Mouse (Mus musculus) left cerebral cortex, adult 11 months (tissue): Measurements from ENCODE around the gene Cdk8.
"Not testable (repeated sequence)": the region's sequence is repeated elsewhere in the genome, so short reads cannot be mapped to it uniquely, and the experiment has no call there.

ENCODE experiments used
- DNase-seq: peaks from one replicate; pipeline ENCODE4 v3.0.0; 2022; ENCODE audit warnings: low spot score

The Cdk8 gene

DNA sequence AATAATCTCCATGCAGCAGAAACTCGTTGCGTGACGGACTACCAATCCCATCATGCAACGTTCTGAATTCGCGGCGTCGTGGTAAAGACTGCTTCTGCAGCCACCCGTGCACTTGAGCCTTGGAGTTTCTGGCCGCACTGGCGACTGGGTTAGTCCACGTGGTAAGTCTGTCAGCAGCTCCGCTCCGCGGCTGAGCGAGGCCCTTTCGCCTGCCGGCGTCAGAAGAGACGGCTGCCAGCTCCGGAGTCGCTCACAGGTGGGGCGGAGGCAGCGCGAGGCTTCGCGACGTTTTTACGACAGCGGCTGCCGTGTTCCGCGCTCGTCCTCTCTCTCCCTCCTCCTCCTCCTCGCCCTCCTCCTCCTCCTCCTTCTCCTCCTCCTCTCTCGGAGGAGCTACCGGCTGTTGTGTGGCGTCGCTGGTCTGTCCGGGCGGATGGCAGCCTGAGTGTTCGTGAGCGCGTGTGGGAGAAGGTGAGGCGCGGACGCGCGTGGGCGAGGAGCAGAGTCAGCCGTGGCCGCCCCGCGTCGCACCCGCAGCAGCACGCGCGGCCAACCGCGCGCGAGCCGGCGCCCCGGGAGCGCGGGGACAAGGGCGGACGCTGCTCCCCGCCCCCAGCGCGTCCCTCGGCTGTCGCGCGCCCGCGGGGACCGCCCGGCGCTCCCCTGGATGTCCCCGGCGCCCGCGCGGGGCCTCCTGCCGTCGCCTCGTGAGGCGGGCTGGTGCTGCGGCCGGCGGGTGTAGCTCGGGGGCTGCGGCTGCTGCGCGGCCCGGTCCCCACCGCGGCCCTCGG lies at the start of gene Cdk8:
TSS of gene Cdk8 (plus strand) at position 367 of the 791 bp plus-strand sequence.
- DNase-seq, result peak; percentile 85

DNA sequence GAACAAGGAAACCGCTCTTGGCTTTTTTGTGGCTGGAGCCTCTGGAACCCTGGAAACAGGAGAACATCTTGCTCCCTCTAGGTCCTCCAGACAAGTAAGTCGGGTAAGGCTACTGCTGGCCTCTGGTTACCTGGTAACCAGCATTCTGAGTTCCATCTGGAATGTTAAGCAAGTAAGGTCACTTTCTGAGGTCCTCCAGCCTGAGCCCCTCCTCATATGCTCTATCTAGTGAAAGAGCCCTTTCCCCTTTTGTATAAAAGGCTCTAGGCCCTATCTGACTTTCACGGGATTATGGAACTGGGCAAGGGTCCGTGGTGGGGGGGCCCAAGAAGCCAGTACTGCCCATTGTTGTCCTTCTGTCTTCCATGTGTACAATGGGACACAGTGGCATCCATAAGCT lies 45.8 kb upstream of the Cdk8 start, which contains the start of gene 1700001J03Rik:
TSS of gene 1700001J03Rik (minus strand) at position 101 of the 400 bp plus-strand sequence.
- not testable (repeated sequence) for DNase-seq

DNA sequence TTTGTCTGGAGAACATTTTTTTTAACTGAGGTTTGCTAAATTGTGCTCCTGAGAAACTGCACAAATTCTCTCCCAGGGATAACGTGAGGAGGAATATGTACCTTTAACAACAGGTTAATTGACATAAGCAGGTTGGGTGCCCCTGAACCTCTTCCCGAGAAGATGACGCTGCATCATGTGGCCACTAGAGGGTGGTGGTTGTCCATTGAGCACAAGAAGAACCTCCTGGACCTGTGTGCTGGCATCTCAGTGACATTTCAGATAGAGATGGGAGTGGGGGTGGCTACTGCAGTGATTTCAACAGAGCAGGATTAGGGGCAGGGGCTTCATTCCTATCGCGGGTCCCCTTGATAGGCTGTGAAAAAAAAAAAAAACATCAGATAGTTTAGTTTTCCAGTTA lies 43.6 kb upstream of the Cdk8 start:
- DNase-seq, result peak; percentile 11

DNA sequence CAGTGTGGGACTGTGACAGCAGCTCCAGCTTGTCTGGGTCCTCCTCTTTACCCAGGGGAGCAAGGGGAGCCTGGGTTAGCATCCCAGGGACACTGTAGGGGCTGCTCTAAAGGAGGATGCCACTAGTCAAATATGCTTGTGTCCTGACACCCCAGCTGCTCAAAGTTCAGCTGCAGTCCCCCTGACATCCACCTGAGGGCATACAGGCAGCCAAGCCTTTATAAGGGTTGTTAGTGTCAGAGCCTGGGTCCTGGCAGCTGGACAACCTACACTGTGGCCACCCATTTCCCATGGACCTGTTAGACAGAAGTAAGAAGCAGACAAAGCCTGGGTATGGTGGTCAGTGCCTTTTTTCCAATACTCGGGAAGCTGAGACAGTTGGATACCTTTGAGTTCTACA lies 42.9 kb upstream of the Cdk8 start:
- DNase-seq, result no peak

DNA sequence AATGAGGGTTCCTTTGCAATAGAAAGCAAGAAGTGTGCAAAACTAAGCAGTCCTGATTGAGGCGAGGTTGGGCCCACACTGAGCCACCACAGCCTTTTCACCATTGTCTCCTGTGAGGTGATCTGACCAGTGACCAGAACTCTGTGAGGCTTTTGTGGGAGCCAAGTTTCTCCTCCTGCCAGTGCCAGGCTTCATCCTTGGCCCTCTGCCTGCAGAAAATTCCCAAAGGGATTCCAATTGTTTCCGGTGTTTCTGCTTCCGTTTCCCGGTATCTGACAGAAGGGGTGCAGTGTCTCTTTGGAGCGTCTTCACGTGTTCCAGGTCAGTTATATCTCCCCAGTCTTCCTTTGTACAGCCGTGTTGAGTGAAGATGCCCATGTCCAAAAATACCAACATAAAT lies 42.3 kb upstream of the Cdk8 start:
- no peak for DNase-seq

DNA sequence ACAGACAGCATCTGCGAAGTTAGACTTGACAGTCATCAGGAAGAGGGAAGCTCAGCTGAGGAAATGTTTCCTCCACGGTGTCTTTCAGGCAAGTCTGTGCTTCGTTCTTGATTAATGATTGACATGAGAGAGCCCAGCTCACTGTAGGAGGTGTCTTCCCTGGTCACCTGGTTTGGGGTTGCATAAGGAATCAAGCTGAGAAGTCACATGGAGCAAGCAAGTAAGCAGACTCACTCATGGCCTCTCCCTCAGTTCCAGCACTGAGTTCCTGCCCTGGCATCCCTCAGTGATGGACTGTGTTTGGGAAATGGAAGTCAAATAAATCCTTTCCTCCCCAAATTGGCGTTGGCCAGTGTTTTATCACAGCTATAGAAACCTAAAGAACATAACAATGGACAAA lies 40.9 kb upstream of the Cdk8 start:
- no peak for DNase-seq

DNA sequence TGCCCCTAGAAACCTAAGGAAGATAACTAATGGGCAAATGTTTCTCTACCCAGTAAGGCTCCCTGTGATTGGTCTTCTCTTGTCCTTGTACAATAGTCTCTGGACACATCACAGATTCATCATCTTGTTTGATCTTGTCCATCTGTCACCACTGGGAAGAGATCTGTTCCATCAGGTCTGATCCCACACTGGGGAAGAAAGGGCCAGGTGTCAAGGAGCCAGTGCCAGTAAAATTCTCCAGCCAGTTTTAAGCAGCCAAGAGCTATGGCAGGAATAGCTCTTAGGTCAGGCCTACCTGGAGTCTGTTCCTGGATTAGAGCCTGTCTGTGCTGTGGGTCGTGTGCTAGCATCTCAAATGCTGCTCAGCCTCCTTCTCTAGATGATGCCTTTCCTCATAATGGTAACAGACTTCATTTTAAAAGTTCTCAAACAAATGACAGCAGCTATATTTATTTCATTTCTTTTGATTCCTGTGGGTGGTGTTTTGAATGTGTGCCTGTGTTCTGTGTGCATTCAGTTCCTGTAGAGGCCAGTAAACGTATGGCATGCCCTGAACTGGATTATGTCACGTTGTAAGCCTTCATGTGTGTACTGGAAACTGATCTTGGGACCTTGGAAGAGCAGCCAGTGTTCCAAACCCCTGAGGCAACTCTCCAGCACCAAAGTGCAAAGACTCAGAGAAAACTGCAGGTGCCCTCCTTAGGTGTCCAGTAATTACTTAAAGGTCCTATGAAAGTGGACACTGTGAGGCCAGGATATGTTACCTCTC lies 40.3 kb upstream of the Cdk8 start:
- DNase-seq, result no peak

DNA sequence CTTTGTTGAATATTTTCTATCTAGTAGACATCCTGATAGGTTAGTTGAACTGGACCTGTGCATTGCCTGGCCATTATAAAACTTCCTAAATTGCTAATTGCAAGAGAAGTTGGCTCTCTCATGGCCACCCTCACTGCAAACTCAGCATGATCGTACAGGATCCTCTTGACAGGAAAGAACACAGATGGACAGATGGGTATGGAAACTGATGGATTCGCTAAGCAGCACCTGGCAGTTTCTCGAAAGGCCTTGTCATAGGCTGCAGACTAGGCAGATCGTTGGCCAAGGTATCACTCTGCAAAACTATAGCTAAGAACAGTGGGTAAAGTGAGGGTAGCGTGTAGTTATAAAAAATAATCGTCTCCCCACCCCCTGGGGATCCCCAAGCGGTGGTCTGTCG lies 37.7 kb upstream of the Cdk8 start:
- no peak for DNase-seq

DNA sequence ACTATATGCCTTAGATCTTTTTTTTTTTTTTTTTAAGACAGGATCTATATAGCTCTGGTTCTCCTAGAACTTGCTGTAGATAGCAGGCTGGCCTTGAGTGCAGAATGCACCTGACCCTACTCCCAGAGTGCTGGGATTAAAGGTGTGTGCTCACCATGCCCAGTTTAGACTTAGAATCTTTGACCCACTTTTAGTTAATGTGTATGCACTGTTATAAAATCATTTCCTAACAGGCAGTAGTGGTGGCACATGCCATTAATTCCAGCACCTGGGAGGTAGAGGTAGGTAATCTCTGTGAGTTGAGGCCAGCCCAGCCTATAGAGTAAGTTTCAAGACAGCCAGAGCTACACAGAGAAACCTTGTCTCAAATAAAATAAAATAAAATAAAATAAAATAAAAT lies 32.0 kb upstream of the Cdk8 start:
- no peak for DNase-seq

DNA sequence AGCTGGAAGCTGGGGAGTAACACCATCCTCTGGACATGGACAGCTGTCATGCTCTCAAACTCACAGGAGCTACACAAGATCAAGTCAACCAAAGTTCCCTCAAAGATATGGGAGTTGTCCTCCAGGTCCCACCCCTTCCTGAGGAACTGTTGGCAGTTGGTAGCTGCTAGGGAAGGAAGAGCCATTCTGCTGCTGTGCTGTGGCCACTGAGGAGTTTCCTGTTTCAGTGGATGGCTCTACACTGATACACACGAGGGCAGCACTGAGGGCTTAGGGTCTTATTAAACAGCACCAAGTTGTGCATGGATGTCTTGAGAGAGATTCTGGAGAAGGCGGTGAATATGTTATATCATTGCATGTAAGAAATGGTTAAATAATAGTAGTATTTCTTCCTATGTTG lies 31.5 kb upstream of the Cdk8 start:
- no peak for DNase-seq

DNA sequence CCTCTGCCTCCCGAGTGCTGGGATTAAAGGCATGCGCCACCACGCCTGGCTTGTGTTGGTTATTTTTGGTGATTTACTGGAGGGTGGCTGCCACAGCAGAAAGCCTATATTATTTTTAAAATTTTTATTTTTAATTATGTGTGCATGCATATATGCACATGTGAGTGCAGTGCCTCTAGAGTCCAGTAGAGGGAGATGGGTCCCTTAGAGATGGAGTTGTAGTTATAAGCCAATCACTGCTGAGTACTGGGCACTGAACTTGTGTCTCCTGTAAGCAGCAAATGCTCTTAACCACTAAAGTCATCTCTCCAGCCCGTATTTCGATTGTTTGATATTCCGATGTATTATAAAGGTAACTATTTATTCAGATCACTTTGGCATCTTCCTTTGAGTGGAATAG lies 30.4 kb upstream of the Cdk8 start:
- DNase-seq, result no peak

DNA sequence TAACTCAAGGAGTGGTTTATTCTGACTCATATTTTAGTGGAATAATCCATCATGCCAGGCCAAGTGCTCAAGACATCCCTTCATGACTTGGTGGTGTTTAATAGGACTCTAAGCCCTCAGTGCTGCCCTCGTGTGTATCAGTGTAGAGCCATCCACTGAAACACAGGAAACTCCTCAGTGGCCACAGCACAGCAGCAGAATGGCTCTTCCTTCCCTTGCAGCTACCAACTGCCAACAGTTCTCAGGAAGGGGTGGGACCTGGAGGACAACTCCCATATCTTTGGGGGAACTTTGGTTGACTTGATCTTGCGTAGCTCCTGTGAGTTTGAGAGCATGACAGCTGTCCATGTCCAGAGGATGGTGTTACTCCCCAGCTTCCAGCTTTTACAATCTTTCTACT lies 27.1 kb upstream of the Cdk8 start:
- DNase-seq, result no peak

DNA sequence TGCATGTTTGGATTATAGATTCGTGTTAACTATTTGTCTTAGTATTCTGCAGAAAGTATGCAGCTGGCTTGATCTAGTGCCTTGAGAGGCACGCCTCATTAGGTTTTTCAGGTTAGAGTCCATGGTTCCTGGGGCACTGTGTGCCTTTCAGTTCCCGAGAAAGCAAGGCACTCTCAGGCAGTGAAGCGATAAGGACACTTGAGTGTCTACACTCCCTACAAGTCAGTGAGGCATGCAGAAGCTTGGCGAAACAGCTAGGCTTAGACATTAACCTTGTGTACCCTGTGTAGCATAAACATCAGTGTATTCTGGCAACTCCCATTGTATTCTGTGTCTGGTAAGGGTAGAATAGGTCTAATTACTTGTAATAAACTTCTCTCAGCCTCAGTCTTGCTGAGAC lies 25.5 kb upstream of the Cdk8 start:
- no peak for DNase-seq

DNA sequence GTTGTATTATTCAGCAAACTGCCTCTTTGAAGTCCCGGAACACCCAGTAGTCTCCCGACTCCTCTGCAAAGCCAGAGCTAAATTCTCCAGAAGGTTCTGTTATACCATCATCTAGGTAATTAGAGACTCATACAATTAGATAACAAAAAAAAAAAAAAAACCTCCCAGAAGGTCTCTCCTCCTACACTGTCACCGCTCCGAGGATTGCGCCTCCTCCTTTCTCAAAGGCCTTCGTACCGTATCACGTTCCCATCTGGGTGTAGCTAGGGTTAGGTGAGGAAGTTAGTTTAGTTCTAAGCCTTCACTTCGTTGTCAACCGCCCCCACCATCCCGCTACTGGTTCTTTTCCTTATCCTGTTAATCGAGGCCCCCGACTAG lies 10.5 kb upstream of the Cdk8 start:
- DNase-seq, result no peak

DNA sequence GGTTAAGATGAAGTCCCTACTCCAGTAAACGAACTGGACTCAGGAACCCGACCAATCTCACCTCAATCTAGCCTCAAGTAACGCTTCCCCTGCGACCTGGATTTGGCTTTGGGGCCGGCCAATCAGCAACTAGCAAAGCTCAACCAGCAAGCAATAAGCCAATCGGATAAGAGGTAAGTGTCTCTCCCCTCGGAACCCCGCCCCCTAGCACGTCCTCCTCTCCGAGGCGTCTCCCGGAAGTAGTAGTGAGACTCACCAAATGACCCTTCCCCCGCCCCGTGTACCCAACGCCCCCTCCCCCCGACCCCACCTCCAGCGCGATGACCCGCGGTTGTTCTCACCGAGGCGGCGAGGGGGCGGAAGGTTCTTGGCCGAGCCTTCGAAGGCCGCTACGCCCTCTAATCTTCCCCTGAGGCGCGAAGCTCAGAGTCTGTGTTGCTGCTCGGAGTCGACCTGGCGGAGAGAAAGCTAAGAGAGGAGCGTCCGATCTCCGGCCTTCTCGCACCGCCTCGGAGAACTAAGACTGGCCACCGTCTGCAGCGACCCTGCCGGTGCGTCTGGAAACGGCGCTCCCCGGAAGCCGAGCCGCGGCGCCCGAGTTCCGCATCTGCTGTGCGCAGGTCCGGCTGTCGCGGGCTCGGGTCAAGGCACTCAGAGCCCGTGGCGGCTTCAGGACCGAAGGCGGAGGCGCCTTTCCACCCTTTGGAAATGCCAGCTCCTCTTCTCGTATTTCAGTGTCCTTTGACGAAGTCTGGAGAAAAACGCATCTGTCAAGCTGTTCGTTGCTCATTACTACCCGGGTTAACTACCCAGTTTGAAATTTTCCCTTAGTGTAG lies 9.9 kb upstream of the Cdk8 start, which contains the start of gene Rnf6:
TSS of gene Rnf6 (minus strand) at position 677 of the 836 bp plus-strand sequence.
- peak; percentile 92 for DNase-seq

DNA sequence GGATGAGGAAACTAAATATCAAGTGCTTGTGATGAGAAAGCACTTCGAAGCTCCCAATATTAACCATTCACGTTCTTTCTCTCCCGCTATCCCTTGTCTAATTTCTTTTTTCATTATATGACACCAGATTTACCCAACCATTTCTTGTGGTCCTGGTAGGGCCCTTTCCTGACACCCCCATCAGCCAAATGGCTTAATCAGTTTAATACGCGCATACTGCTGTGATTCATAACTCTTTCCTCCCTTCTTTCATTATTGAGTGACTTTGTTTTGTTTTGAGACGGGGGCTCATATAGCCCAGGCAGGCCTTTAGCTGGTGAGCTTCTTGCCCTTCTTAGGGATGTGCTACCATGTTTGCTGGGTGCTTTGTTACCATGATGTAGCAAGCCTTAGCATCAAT lies 9.3 kb upstream of the Cdk8 start:
- no peak for DNase-seq

DNA sequence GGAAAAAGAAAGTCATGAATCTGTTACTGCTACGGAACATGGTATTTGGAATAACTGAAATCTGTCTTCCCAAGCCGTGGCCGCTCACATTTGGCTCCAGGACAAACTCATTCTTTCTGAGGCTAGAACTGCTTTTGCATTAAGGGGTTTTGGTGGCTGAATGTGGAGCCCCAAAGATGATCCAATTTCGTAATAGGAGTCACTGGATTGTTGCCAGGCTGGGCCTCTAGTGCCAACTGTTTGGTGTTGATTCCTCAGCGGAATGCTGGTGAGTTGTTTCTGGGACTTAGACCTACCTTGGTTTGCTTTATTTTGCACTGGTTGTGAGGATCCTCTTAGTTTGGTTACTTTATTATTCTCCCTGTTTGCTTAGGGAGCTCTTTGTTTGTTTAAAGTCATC lies 7.2 kb upstream of the Cdk8 start:
- DNase-seq, result no peak

DNA sequence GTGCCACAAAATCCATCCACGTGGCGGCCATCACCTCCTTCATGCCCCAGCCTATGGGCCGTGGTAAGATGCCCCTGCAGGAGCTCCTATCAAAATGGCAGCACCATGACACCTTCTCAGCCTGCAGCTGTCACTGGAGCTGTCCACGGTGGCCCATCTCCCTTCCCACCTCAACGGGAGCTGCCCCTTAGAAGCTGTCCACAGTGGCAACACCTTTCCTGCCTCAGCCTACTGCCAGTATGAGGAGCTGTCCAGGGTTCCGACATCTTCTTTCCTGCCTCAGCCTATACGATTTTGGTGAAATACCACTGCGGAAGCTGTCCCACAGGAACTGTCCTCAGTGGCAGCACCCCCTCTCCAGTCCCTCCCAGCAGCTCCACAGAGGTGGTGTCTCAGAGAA lies 3.5 kb upstream of the Cdk8 start:
- no peak for DNase-seq

DNA sequence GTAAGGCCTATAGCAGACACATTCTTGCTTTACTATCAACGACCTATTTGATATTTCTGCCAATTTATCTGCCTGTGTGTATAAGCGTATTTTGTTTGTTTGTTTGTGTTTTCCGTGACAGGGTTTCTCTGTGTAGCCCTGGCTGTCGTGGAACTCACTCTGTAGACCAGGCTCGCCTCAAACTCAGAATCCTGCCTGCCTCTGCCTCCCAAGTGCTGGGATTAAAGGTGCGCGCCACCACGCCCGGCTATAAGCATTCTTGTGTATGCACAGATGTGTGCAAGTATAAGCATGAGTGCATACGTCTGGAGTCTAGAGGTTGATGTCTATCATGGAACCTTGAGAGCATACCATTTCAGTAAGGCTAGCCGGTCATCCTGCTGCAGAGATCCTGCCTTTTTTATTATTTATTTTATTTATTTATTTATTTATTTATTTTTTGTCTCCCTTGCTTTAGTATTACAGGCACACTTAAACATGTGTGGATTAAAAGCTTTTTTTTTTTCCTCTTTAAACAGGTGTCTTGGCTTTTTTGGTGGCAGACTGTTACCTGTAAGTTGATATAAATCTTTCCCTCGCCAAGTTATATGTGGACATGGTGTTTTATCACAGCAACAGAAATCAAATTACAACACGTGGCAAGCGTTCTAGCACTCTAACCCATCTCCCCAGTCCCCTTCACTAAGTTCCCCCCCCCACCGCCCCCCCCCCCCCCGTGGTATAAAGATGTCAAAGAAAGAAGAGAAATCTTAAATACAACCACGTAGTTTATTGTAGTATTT lies 970 bp upstream of the Cdk8 start:
- DNase-seq, result no peak

DNA sequence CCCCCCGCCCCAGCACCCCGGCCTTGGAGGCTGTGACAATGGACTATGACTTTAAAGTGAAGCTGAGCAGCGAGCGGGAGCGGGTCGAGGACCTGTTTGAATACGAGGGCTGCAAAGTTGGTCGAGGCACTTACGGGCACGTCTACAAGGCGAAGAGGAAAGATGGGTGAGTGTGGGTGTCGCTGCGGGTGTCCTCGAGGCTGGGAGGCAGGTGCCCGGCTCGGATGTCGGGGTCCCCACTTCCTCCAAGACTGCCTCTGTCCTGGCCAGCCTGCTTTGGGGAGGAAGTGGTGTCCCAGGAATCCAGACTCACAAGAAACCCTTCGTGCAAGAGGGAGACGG lies 596 bp downstream of the Cdk8 start:
- no peak for DNase-seq

DNA sequence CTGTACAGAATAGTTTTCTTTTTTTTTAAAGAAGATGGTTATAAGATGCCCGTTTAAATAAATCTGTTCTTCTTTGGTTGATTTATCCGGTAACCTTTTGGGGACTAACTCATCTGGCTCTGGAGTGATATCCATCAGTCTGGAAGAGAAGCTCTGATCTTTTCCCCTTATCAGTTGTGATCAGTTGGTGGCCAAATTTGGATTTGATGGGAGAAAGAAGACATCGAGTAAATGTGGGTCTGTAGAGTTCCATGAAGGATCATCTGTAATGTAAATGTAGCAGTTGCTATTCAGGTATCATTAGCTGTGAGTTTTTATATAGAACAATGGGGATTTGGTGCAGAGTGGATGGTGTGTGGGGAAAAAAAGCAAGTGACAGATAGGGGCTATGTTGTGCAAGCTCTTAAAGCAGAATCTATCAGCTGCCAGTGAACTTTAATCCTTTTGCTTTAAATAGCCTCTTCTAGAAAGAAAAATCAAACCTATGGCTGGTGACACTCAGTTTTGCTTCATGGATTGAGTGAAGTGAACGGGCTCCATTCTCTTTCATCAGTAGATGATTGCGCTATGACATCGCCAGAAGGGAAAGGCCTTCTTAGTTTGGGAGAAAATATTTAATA lies 1.1 kb downstream of the Cdk8 start:
- no peak for DNase-seq
